Mouse (Mus musculus) heart, postnatal 36 days (tissue): Measurements from ENCODE around the gene Mbd3. TPM values are rescaled to one million over a fixed set of nuclear protein-coding genes. Genes with fewer than 3 reads are reported as not detected.
A peak's percentile ranks its signal among the peaks of the same experiment; 100 is the strongest.
"Not testable (repeated sequence)": the region's sequence is repeated elsewhere in the genome, so short reads cannot be mapped to it uniquely, and the experiment has no call there.

ENCODE experiments used
- DNase-seq, 2 experiments: peaks; one replicate each; pipeline ENCODE4 v3.0.0; 2021 to 2022
- intact Hi-C: fragments of 180-260 bp; cut with DNase I; formaldehyde crosslinking; loops from one replicate; pipeline ENCODE4 v1.15.1; 2025
- microRNA-seq, 2 experiments: library from miRNA; unstranded; fragments of <30 nt; microRNA quantifications; one replicate each; pipeline ENCODE4 v1.2.0; 2021; ENCODE audit warnings: borderline number of aligned reads in 2 of 2
- total RNA-seq, 2 experiments: library from RNA; stranded (reverse); gene quantifications; 2 replicates each; pipeline ENCODE4 v1.2.3; 2021

Mbd3 gene
- total RNA-seq, 2 experiments from 2014 or later = 82.1 to 82.2 TPM

DNA sequence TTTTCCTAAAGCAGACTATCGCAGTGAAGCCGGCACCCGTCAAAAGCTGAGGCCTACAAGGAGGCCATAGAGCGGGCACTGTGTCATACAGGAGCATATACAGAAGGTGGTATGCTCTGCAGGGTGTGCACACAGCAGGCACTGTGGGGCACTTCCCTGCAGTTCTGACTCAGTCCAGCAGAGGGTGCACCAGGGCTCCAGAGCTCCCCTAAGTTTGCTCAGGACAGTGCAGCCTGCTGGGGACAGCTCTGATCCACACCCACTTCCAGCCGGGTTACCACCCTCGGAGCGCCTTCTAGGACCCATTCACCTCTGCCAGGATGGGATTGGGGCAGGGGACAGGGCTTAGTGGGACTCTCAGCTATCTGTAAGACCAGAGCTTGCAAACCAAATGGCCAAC, 49.1 kb downstream of the Mbd3 start:
- peak; percentile 87 to 95 for DNase-seq
- intact Hi-C loops = loop anchor here (2.0 kb wide), 1 partner anchor 25 kb away; no protein-coding TSS in a partner anchor

DNA sequence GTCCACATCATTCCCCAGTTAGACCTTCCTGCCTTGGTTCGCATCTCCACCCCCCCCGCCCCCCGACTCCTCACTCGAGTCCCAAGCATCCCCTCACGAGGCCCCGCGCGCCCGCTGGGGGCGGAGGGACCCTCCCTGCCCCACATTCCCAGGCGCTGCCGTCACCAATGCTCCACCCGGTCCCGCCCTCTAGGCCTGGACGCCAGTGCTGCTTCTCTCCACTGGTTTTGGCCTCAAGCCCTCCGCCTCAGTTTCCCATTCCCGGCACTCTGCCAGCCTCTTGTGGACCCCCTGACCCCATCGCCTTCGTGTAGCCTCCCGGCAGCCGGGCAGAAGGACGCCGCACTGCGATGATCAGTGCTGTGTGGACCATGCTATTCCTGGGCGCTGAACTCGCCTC, 50.4 kb downstream of the Mbd3 start:
- intact Hi-C loops = loop anchor here (1.0 to 5.0 kb wide), 2 partner anchors 54 to 172 kb away; partner anchors contain the start of genes Apc2 and Efna2

GRCm38 (mm10) chr10:80348244-80348781, 51.0 kb downstream of the Mbd3 start, which contains the start of gene Adamtsl5:
Gene Adamtsl5, minus strand, starts transcription at chr10:80348412.
- peak; percentile 78 to 85 for DNase-seq
- intact Hi-C loops = loop anchor here (1.0 to 5.0 kb wide), 2 partner anchors 53 to 171 kb away; partner anchors contain the start of genes Apc2 and Efna2

More for the DNA sequence above, 50.4 kb downstream of the Mbd3 start:
- DNase-seq = peak in 1 of 2 experiments; percentile 47

DNA sequence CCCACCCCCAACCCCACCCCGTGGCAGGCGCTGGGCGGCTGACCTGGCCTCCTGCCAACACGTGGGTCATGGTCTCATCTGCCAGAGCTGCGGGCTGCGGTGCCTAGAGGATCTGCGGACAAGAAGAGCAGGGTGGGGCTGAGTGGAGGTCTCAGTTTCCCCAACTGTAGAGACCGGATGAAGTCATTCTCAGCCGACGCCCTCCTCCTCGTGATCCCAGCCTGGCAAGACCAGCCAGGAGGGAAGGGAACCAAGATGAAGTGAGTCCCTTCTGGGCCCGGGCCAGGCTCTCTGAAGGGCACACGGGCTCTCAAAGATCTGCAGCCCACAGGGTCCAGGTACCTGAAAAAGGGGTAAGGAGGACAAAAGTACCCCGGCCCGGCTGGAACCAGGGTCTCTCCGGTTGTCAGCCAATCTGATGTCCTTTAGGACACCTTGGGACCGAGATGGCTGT, 51.8 kb downstream of the Mbd3 start:
- intact Hi-C loops = loop anchor here (5.0 kb wide), 1 partner anchor 170 kb away; the partner anchor contains the start of gene Efna2
- peak; percentile 44 to 59 for DNase-seq

- DNase-seq = not testable (repeated sequence)
- intact Hi-C loops = loop anchor here (5.0 kb wide), 1 partner anchor 169 kb away; the partner anchor contains the start of gene Efna2
Measured at GRCm38 (mm10) chr10:80345929-80346328, 53.4 kb downstream of the Mbd3 start.

DNA sequence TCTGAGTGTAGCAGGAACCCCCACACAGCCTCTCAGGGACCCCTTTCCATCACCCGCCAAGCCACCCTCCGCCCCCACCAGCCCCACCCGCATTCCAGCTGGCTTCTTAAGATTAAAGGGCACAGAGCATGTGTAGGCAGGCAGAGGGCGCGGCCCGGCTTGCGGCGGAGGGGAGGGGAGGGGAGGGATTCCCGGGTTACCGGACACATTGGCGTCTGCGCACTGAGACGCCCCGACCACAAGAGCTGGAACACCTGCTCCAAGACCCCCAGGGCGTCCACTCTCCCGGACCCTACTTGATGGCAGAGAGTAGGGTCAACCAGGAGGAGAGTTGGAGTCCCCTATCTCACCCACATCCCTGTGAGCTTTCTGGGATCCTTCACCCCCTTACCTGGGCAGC, 54.2 kb downstream of the Mbd3 start:
- intact Hi-C loops = loop anchor here (5.0 kb wide), 1 partner anchor 168 kb away; the partner anchor contains the start of gene Efna2
- no peak for DNase-seq

GRCm38 (mm10) chr10:80344131-80344661, 55.2 kb downstream of the Mbd3 start:
- intact Hi-C loops = no loop called here
- DNase-seq = peak in 1 of 2 experiments; percentile 53

- DNase-seq = no peak
- intact Hi-C loops = no loop called here
Measured at GRCm38 (mm10) chr10:80343425-80343895, 55.9 kb downstream of the Mbd3 start.

DNA sequence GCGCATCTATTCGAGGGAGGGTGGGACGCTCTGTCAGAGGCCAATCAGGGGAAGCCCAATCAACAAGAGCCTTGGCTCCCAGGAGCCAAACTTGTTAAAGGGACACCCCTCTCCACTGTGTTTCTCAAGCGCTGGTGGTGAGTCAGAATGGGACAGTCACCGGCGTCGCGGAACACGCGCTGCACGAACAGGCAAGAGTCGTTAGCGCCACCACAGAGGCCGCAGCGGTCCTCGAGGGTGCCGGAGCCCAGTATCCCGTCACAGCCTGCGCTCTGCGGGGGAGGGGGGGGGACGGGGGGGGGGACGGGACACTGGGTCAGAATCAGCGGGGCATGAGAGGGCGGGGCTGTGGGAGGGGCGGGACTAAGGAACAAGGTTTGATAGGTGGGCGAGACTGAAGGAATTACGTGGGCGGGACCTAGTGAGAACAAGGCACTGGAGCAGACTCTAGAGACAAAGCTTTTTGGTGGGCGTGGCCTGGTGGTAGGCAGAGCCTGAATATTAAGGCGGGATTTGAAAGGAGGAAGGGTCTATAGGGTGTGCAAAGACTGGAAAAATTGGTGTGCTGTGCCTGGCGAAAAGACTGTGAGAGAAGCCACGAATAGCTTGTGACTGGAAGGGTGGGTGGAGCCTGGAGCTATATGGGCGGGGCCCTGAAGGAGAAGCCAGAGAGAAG, 56.5 kb downstream of the Mbd3 start:
- no peak for DNase-seq
- intact Hi-C loops = no loop called here

Small RNA genes within 50 kb of the gene (microRNA-seq; reads per million reads assigned to microRNA genes)
- 0 reads per million in 2 experiments for gene Gm22721

Other genes with a start within 250 kb of the Mbd3 start
- 10 to 100 TPM; 48.2 to 67.0 TPM for gene Cirbp, start 233.6 kb downstream of the Mbd3 start, total RNA-seq
- 1 to 10 TPM; 4.4 to 4.6 TPM for gene 1600002K03Rik, start 226.6 kb downstream of the Mbd3 start, total RNA-seq
- 1 to 10 TPM in 1 of 2 experiments, under 1 TPM in 1; 0.75 to 1.1 TPM for gene Efna2, start 220.1 kb downstream of the Mbd3 start, total RNA-seq
- gene Mum1, start 173.1 kb downstream of the Mbd3 start, total RNA-seq = 10 to 100 TPM; 13.1 to 15.3 TPM
- 100 to 1,000 TPM; 962 to 997 TPM for gene Ndufs7, start 150.4 kb downstream of the Mbd3 start, total RNA-seq
- gene Gamt, start 138.5 kb downstream of the Mbd3 start, total RNA-seq = 10 to 100 TPM in 1 of 2 experiments, 1 to 10 TPM in 1; 8.9 to 12.0 TPM
- 10 to 100 TPM; 57.7 to 58.5 TPM for gene Dazap1, start 138.1 kb downstream of the Mbd3 start, total RNA-seq
- gene Rps15, start 107.1 kb downstream of the Mbd3 start, total RNA-seq = 100 to 1,000 TPM; 748 to 777 TPM
- gene Apc2, start 103.6 kb downstream of the Mbd3 start, total RNA-seq = 1 to 10 TPM; 2.1 to 3.7 TPM
- 10 to 100 TPM; 13.8 to 15.1 TPM for gene 2310011J03Rik, start 79.0 kb downstream of the Mbd3 start, total RNA-seq
- gene Pcsk4, start 70.1 kb downstream of the Mbd3 start, total RNA-seq = 1 to 10 TPM; 2.2 to 2.9 TPM
- 1 to 10 TPM; 2.7 TPM for gene Reep6, start 69.6 kb downstream of the Mbd3 start, total RNA-seq
- gene Adamtsl5, start 51.1 kb downstream of the Mbd3 start, total RNA-seq = 10 to 100 TPM; 75.9 to 83.8 TPM
- under 1 TPM; 0.49 to 0.64 TPM for gene Plk5, start 43.1 kb downstream of the Mbd3 start, total RNA-seq
- gene Mex3d, start 11.9 kb downstream of the Mbd3 start, total RNA-seq = 1 to 10 TPM; 8.1 to 8.6 TPM
- 1,000 to 10,000 TPM; 1,920 to 2,020 TPM for gene Uqcr11, start 7.3 kb upstream of the Mbd3 start, total RNA-seq
- gene Tcf3, start 34.1 kb upstream of the Mbd3 start, total RNA-seq = 10 to 100 TPM; 17.9 to 20.9 TPM
- gene Onecut3, start 95.3 kb upstream of the Mbd3 start, total RNA-seq = not detected
- gene Atp8b3, start 139.6 kb upstream of the Mbd3 start, total RNA-seq = not detected
- gene Rexo1, start 162.0 kb upstream of the Mbd3 start, total RNA-seq = 10 to 100 TPM; 12.3 to 13.7 TPM
- gene Klf16, start 177.8 kb upstream of the Mbd3 start, total RNA-seq = 1 to 10 TPM; 3.6 to 4.5 TPM
- 10 to 100 TPM; 48.3 to 51.2 TPM for gene Abhd17a, start 190.8 kb upstream of the Mbd3 start, total RNA-seq
- gene Scamp4, start 203.3 kb upstream of the Mbd3 start, total RNA-seq = 10 to 100 TPM; 19.7 to 22.1 TPM
- gene Adat3, start 203.3 kb upstream of the Mbd3 start, total RNA-seq = 1 to 10 TPM in 1 of 2 experiments, under 1 TPM in 1; 0.49 to 1.4 TPM
- under 1 TPM; 0.41 to 0.58 TPM for gene Gm49322, start 206.5 kb upstream of the Mbd3 start, total RNA-seq
- 100 to 1,000 TPM; 111 to 119 TPM for gene Csnk1g2, start 223.3 kb upstream of the Mbd3 start, total RNA-seq